Comparison of ENCODE assay signal across 9 mouse cellular contexts in genomic region chr2:30419112-30419511, GRCm38 (mm10). TPM values are rescaled to one million over a fixed set of nuclear protein-coding genes. Genes with fewer than 3 reads are reported as not detected.
A peak's percentile ranks its signal among the peaks of the same experiment; 100 is the strongest.
DNase-seq lines count a peak whose midpoint lies in the region; ATAC-seq and TF ChIP-seq lines count a peak whose summit lies in the region.
"Had no signal": no experiment of that assay in that cellular context is flagged by ENCODE, and none has a peak within 500 bp of the region (broad histone marks: within the 10 kb centered on the region; RNA-seq: fewer than 3 reads in every experiment).

No protein-coding gene starts in this region.

- no peaks in the 10 kb centered on the region for H3K27me3 ChIP-seq in lung, embryonic 16.5 days (ENCODE audit: control insufficient read depth, insufficient read depth, low read depth, low read length)
- H3K27me3 ChIP-seq in liver, embryonic 14.5 days (ENCODE audit: control insufficient read depth, insufficient read depth, low read length), result no peaks in the 10 kb centered on the region

- H3K4me1 ChIP-seq in lung, embryonic 16.5 days (replicated peaks; ENCODE audit: control insufficient read depth, insufficient read depth, low read length), result peaks cover 22% of the 10 kb centered on the region
- peaks cover 24 to 28% of the 10 kb centered on the region in 2 experiments for H3K4me1 ChIP-seq in liver, embryonic 14.5 days (replicated peaks; ENCODE audit: control insufficient read depth in 2 of 2, insufficient read depth in 2 of 2, low read length in 1 of 2)

- TF ChIP-seq CTCF in liver, embryonic 14.5 days (IDR thresholded peaks at IDR 0.05; ENCODE audit: low read depth), result no peak

- peak overlapping the region; percentile 26; the same call in 1 of the 2 replicates for H3K27ac ChIP-seq in lung, embryonic 16.5 days (ENCODE audit: low read length)
- H3K27ac ChIP-seq in liver, embryonic 14.5 days, result peak overlapping the region; percentile 98

- WGBS in lung, embryonic 16.5 days, result 34% methylated on average over 10 of the region's 10 CpGs
- 22% methylated on average over 10 of the region's 10 CpGs for WGBS in liver, embryonic 14.5 days (ENCODE audit: insufficient replicate concordance)

- TF ChIP-seq EP300 in liver, embryonic 14.5 days (IDR thresholded peaks at IDR 0.05; ENCODE audit: low read depth), result no peak

- no peak for ATAC-seq in lung, embryonic 16.5 days (ENCODE audit: low read depth)
- no peak for ATAC-seq in liver, embryonic 14.5 days (ENCODE audit: insufficient read depth)
- ATAC-seq in megakaryocyte, adult 5-6 weeks (ENCODE audit: poor library complexity, severe bottlenecking), result no peak

- H3K4me3 ChIP-seq in lung, embryonic 16.5 days (ENCODE audit: low read length), result no peak overlapping the region
- H3K4me3 ChIP-seq in liver, embryonic 14.5 days (ENCODE audit: insufficient read depth in 1 of 2, low read depth in 2 of 2, low read length in 2 of 2), result peak overlapping the region; percentile 61 to 76

- H3K36me3 ChIP-seq in lung, embryonic 16.5 days (ENCODE audit: control insufficient read depth, insufficient read depth, low read length), result no peaks in the 10 kb centered on the region; the same call in 1 of the 2 replicates
- H3K36me3 ChIP-seq in liver, embryonic 14.5 days (replicated peaks; ENCODE audit: control insufficient read depth, insufficient read depth, low read depth), result peaks cover 12% of the 10 kb centered on the region

- DNase-seq in cerebellum, adult 11-12 months, result peak; percentile 50
- DNase-seq in cerebellum, adult 8-10 months, result no peak
- no peak for DNase-seq in lung, postnatal 10 days
- no peak for DNase-seq in liver, embryonic 14.5 days (ENCODE audit: low read depth in 3 of 3, low spot score in 3 of 3)
- no peak for DNase-seq in frontal cortex, postnatal 25 days (ENCODE audit: low spot score in 2 of 2)
- no peak for DNase-seq in cerebellum, adult 11 months
- DNase-seq: adrenal gland, postnatal 10 days had no signal

- peak overlapping the region; percentile 27; the same call in 1 of the 2 replicates for H3K9ac ChIP-seq in lung, embryonic 16.5 days (ENCODE audit: low read length)
- peak overlapping the region; percentile 88 for H3K9ac ChIP-seq in liver, embryonic 14.5 days (replicated peaks)

- no peak overlapping the region for H3K4me2 ChIP-seq in lung, embryonic 16.5 days (ENCODE audit: low read depth, low read length)
- H3K4me2 ChIP-seq in liver, embryonic 14.5 days (ENCODE audit: low read depth), result peak overlapping the region; percentile 90

- no peaks in the 10 kb centered on the region for H3K9me3 ChIP-seq in lung, embryonic 16.5 days (ENCODE audit: control insufficient read depth, low read length)
- no peaks in the 10 kb centered on the region for H3K9me3 ChIP-seq in liver, embryonic 14.5 days (ENCODE audit: control insufficient read depth, low read length)

RNA-seq across cellular contexts. Expression of gene Ptpa, which starts 3.3 kb away (rescaled TPM):
- polyA plus RNA-seq in lung, embryonic 16.5 days (2015; fragmentation: Nextera tagmentation; extraction: Ambion mirVana), result 163 TPM in 2 replicates
- 78.2 and 103 TPM in 2 replicates for polyA plus RNA-seq in liver, embryonic 14.5 days (2012; rRNA removed)
- 63.3 and 63.5 TPM in 2 replicates for polyA plus RNA-seq in liver, embryonic 14.5 days (2014; fragmentation: Nextera tagmentation; extraction: Ambion mirVana)
- 68.9 and 69.0 TPM in 2 replicates for total RNA-seq in megakaryocyte, adult 5-6 weeks (2015)
- 44.3 and 45.9 TPM in 2 replicates for total RNA-seq in megakaryocyte, adult 5-6 weeks (2017)

RNA-seq across cellular contexts. Expression of gene Crat, which starts 3.5 kb away (rescaled TPM):
- 39.3 and 42.4 TPM in 2 replicates for polyA plus RNA-seq in lung, embryonic 16.5 days (2015; fragmentation: Nextera tagmentation; extraction: Ambion mirVana)
- 14.6 and 15.0 TPM in 2 replicates for polyA plus RNA-seq in liver, embryonic 14.5 days (2012; rRNA removed)
- polyA plus RNA-seq in liver, embryonic 14.5 days (2014; fragmentation: Nextera tagmentation; extraction: Ambion mirVana), result 27.4 and 27.9 TPM in 2 replicates
- 26.2 and 29.6 TPM in 2 replicates for total RNA-seq in megakaryocyte, adult 5-6 weeks (2015)
- total RNA-seq in megakaryocyte, adult 5-6 weeks (2017), result 13.9 and 14.2 TPM in 2 replicates

RNA-seq across cellular contexts. Expression of gene Dolpp1, which starts 27.1 kb away (rescaled TPM):
- 49.6 and 52.6 TPM in 2 replicates for polyA plus RNA-seq in lung, embryonic 16.5 days (2015; fragmentation: Nextera tagmentation; extraction: Ambion mirVana)
- polyA plus RNA-seq in liver, embryonic 14.5 days (2012; rRNA removed), result 17.0 and 23.1 TPM in 2 replicates
- 13.5 and 17.4 TPM in 2 replicates for polyA plus RNA-seq in liver, embryonic 14.5 days (2014; fragmentation: Nextera tagmentation; extraction: Ambion mirVana)
- 5.3 and 6.0 TPM in 2 replicates for total RNA-seq in megakaryocyte, adult 5-6 weeks (2015)
- total RNA-seq in megakaryocyte, adult 5-6 weeks (2017), result 11.5 and 16.8 TPM in 2 replicates

RNA-seq across cellular contexts. Expression of gene Ier5l, which starts 54.9 kb away (rescaled TPM):
- 1.1 and 1.5 TPM in 2 replicates for polyA plus RNA-seq in lung, embryonic 16.5 days (2015; fragmentation: Nextera tagmentation; extraction: Ambion mirVana)
- 0.86 and 0.90 TPM in 2 replicates for polyA plus RNA-seq in liver, embryonic 14.5 days (2012; rRNA removed)
- polyA plus RNA-seq in liver, embryonic 14.5 days (2014; fragmentation: Nextera tagmentation; extraction: Ambion mirVana), result 0.10 and 0.13 TPM in 2 replicates
- 0.18 and 0.40 TPM in 2 replicates for total RNA-seq in megakaryocyte, adult 5-6 weeks (2015)
- 0.99 and 1.1 TPM in 2 replicates for total RNA-seq in megakaryocyte, adult 5-6 weeks (2017)

RNA-seq across cellular contexts. Expression of gene Miga2, which starts 55.1 kb away (rescaled TPM):
- 23.4 and 24.8 TPM in 2 replicates for polyA plus RNA-seq in lung, embryonic 16.5 days (2015; fragmentation: Nextera tagmentation; extraction: Ambion mirVana)
- polyA plus RNA-seq in liver, embryonic 14.5 days (2012; rRNA removed), result 6.1 and 6.9 TPM in 2 replicates
- polyA plus RNA-seq in liver, embryonic 14.5 days (2014; fragmentation: Nextera tagmentation; extraction: Ambion mirVana), result 5.3 and 5.8 TPM in 2 replicates
- 2.0 and 2.1 TPM in 2 replicates for total RNA-seq in megakaryocyte, adult 5-6 weeks (2015)
- 2.7 and 5.2 TPM in 2 replicates for total RNA-seq in megakaryocyte, adult 5-6 weeks (2017)
